In the genomic region with DNA sequence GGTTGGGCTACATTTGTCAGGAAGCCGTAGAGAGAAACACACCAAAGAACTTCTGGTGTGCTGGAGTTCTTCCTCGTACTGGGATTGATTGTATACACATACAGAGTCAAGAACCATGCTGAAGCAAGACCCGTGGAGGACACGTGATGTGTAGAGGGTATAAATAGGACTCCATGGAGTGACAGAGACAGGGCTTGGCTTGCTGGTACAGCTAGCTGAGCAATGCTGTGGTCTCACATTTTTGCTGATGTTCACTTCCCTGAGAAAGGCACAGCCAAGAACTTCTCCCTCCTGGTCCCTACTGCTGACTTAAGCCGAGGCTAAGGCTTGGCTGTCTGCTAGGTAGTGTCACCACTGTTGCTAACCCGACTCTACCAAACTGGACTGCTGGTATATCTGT, we compare ENCODE assay signal across 14 mouse cellular contexts. TPM values are rescaled to one million over a fixed set of nuclear protein-coding genes. Genes with fewer than 3 reads are reported as not detected.
DNase-seq lines count a peak whose midpoint lies in the region; ATAC-seq lines count a peak whose summit lies in the region.
"Had no signal": no experiment of that assay in that cellular context is flagged by ENCODE, and none has a peak within 500 bp of the region (broad histone marks: within the 10 kb centered on the region; RNA-seq: fewer than 3 reads in every experiment).

No protein-coding gene starts in this region.

- peak; percentile 59; the same call in 1 of the 2 replicates for ATAC-seq in heart, embryonic 11.5 days (replicated peaks; ENCODE audit: insufficient number of reproducible peaks, low FRiP score, low TSS enrichment)
- ATAC-seq in lung, embryonic 16.5 days (ENCODE audit: low read depth) = peak; percentile 23; the same call in 1 of the 2 replicates
- ATAC-seq: forebrain, embryonic 13.5 days had no signal

- H3K36me3 ChIP-seq in heart, embryonic 10.5 days = peaks cover 8% of the 10 kb centered on the region
- H3K36me3 ChIP-seq in heart, embryonic 11.5 days (ENCODE audit: control insufficient read depth, insufficient read depth, low read length) = no peaks in the 10 kb centered on the region
- H3K36me3 ChIP-seq in lung, embryonic 16.5 days (ENCODE audit: control insufficient read depth, insufficient read depth, low read length) = 0 out of 2 replicates have a peak, but pooled peaks cover 3% of the 10 kb centered on the region
- H3K36me3 ChIP-seq: lung, embryonic 15.5 days had no signal

- H3K4me3 ChIP-seq in heart, embryonic 10.5 days = no peak overlapping the region
- no peak overlapping the region for H3K4me3 ChIP-seq in brown adipose tissue, adult 24 weeks (ENCODE audit: insufficient read depth, low read depth, low read length)
- no peak overlapping the region for H3K4me3 ChIP-seq in heart, embryonic 11.5 days (ENCODE audit: low read depth, low read length)
- no peak overlapping the region for H3K4me3 ChIP-seq in lung, embryonic 16.5 days (ENCODE audit: low read length)
- H3K4me3 ChIP-seq: forebrain, embryonic 13.5 days; lung, embryonic 15.5 days; myocyte had no signal

- H3K27me3 ChIP-seq in heart, embryonic 10.5 days (ENCODE audit: insufficient read depth, poor library complexity, severe bottlenecking) = no peaks in the 10 kb centered on the region
- no peaks in the 10 kb centered on the region for H3K27me3 ChIP-seq in heart, embryonic 11.5 days (ENCODE audit: control insufficient read depth, insufficient read depth, low read length)
- H3K27me3 ChIP-seq in lung, embryonic 16.5 days (ENCODE audit: control insufficient read depth, insufficient read depth, low read depth, low read length) = no peaks in the 10 kb centered on the region
- H3K27me3 ChIP-seq: forebrain, embryonic 13.5 days; lung, embryonic 15.5 days had no signal

- H3K4me2 ChIP-seq in heart, embryonic 11.5 days = no peak overlapping the region
- no peak overlapping the region for H3K4me2 ChIP-seq in lung, embryonic 16.5 days (ENCODE audit: low read depth, low read length)
- H3K4me2 ChIP-seq: forebrain, embryonic 13.5 days; hindbrain, embryonic 14.5 days; lung, embryonic 15.5 days had no signal

- peak; percentile 98 for DNase-seq in heart, adult 11 months
- no peak for DNase-seq in heart, embryonic 10.5 days (ENCODE audit: low spot score)
- DNase-seq in cerebellum, postnatal 14 days = no peak
- DNase-seq in frontal cortex, postnatal 25 days (ENCODE audit: low spot score in 2 of 2) = no peak
- DNase-seq in adrenal gland, postnatal 10 days = no peak
- DNase-seq: thymus, postnatal 36 days had no signal

- WGBS in heart, embryonic 10.5 days = 73% methylated on average over 6 of the region's 6 CpGs
- WGBS in heart, embryonic 11.5 days (ENCODE audit: insufficient replicate concordance) = 67% methylated on average over 6 of the region's 6 CpGs
- 72% methylated on average over 6 of the region's 6 CpGs for WGBS in lung, embryonic 16.5 days

- H3K9me3 ChIP-seq in heart, embryonic 10.5 days = no peaks in the 10 kb centered on the region
- no peaks in the 10 kb centered on the region for H3K9me3 ChIP-seq in heart, embryonic 11.5 days (replicated peaks; ENCODE audit: control insufficient read depth, low read length)
- H3K9me3 ChIP-seq in lung, embryonic 16.5 days (ENCODE audit: control insufficient read depth, low read length) = no peaks in the 10 kb centered on the region
- H3K9me3 ChIP-seq: forebrain, embryonic 13.5 days; lung, embryonic 15.5 days had no signal

- H3K27ac ChIP-seq in heart, embryonic 10.5 days = no peak overlapping the region
- H3K27ac ChIP-seq in brown adipose tissue, adult 24 weeks (replicated peaks; ENCODE audit: low read depth, low read length) = peak overlapping the region; percentile 33; the same call in 1 of the 2 replicates
- H3K27ac ChIP-seq in heart, embryonic 11.5 days (ENCODE audit: low read depth, low read length) = peak overlapping the region; percentile 42; the same call in 1 of the 2 replicates
- H3K27ac ChIP-seq in lung, embryonic 16.5 days (ENCODE audit: low read length) = no peak overlapping the region
- H3K27ac ChIP-seq: forebrain, embryonic 13.5 days; hindbrain, embryonic 14.5 days; kidney, postnatal 0 days; lung, embryonic 15.5 days had no signal

- peaks cover 23% of the 10 kb centered on the region; the same call in 1 of the 2 replicates for H3K4me1 ChIP-seq in heart, embryonic 10.5 days
- H3K4me1 ChIP-seq in brown adipose tissue, adult 24 weeks (ENCODE audit: control insufficient read depth, insufficient read depth, insufficient read length, low read length) = no peaks in the 10 kb centered on the region; the same call in 1 of the 2 replicates
- H3K4me1 ChIP-seq in heart, embryonic 11.5 days (ENCODE audit: control insufficient read depth, insufficient read depth, low read length) = peaks cover 4% of the 10 kb centered on the region
- no peaks in the 10 kb centered on the region; the same call in 1 of the 2 replicates for H3K4me1 ChIP-seq in lung, embryonic 16.5 days (replicated peaks; ENCODE audit: control insufficient read depth, insufficient read depth, low read length)
- H3K4me1 ChIP-seq: forebrain, embryonic 13.5 days had no signal

- H3K9ac ChIP-seq in heart, embryonic 11.5 days (ENCODE audit: low read depth, low read length) = no peak overlapping the region
- H3K9ac ChIP-seq in lung, embryonic 16.5 days (ENCODE audit: low read length) = no peak overlapping the region
- H3K9ac ChIP-seq: forebrain, embryonic 13.5 days; hindbrain, embryonic 14.5 days; lung, embryonic 15.5 days had no signal

RNA-seq across cellular contexts. Expression of gene Mon2, which starts 15.5 kb away (rescaled TPM):
- polyA plus RNA-seq in heart, embryonic 10.5 days (2016; fragmentation: Nextera tagmentation; extraction: Ambion mirVana) = 19.1 and 19.7 TPM in 2 replicates
- 22.5 and 30.0 TPM in 2 replicates for polyA plus RNA-seq in brown adipose tissue, adult 24 weeks (2012; ENCODE audit: insufficient read depth, insufficient read length, missing spikeins)
- polyA plus RNA-seq in heart, embryonic 11.5 days (2014; fragmentation: Nextera tagmentation; extraction: Ambion mirVana) = 23.0 and 23.7 TPM in 2 replicates
- 16.2 and 19.3 TPM in 2 replicates for polyA plus RNA-seq in lung, embryonic 16.5 days (2015; fragmentation: Nextera tagmentation; extraction: Ambion mirVana)
- 10 to 100 TPM; 62.0 to 78.6 TPM for total RNA-seq in adrenal gland, postnatal 10 days (2021)

Comparison
In these comparisons a context has a peak if more than half of its experiments do, and no peak if none do; other contexts are left out.
1. H3K27ac ChIP-seq: peak in brown adipose tissue, adult 24 weeks (single experiment) and heart, embryonic 11.5 days (single experiment); none in heart, embryonic 10.5 days (single experiment) and lung, embryonic 16.5 days (single experiment).